Mouse (Mus musculus): ENCODE data around the gene Utrn.

Utrn gene

DNA sequence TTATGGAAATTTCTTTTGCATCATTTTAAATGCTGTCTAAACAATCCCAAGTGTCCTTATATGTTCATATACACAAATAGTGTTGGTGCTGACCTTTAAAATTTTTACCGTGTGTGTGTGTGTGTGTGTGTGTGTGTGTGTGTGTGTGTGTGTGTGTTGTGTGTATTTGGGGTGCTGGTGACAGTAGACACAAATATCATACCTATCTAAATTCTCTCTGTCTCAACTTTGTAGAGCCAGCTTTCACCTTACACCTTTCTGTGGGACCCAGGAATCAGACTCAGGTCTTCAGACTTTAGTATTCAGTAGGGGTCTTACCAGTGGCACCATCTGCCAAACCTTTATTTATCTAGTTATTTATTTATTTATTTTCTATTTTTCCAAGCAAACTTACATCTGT lies 681 bp upstream of the Utrn start:
- no peak for DNase-seq (ENCODE audit: low read depth, low spot score)

DNA sequence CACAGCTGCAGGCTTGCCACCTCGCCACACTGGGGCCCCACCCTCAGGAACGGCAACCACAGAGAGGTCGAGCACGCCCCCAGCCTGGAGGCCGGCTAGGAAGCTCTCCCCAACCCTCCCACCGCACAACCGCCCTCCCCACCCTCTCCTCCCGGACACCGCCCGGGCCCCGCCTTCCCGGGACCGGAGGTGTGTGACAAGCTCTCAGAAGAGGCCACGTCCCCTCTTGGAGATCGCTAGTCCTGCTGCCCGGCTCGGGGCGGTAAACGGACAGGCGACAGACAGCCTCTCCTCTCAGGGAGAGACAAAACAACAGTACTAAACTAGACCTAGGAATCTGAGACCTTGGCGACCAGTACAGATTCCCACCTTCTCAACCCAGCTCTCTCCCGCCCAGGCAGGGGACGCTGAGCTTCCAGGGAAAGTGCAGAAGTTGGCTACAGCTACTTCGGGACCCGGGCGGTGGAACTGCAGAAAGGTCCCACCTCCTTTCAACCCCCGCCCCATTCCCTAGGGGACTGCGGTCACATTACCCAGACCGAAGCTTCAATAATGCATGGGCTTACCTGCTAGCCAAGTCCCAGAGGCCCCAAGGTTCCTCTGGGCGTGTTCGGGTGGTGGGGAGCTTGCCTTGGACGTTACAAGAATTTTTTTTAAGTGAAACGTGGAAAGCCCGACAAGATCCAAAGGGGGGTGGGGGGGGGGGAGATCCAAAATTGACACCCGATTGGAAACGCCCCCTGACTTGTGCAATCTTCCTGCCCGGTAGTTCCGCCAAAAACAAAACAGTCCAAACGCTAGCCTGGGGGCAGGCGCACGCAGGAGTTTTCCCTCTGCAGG lies 756 bp downstream of the Utrn start:
- no peak for DNase-seq (ENCODE audit: low read depth, low spot score)

DNA sequence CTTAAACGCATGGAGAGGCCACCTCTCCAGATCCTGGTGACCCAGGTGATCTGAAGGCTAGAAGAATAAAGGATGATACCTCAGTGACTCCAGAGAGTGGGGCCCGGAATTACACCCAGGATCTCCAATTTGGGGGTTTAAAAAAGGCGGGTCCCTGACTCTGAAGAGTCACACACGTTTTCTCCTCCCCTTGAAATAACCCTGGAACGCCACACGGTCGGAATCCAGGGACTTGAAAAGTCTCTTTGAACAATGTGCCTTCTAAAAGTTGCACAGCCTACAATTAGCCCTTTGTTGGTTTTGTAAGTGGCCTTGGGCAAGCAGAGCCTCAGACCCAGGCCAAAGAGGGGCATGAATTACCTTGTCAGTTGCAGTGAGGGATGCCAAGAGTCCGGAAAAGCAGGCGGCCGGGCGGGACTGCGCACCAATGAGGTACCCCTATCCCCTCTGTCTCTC lies 1.4 kb downstream of the Utrn start:
- no peak for DNase-seq (ENCODE audit: low read depth, low spot score)

DNA sequence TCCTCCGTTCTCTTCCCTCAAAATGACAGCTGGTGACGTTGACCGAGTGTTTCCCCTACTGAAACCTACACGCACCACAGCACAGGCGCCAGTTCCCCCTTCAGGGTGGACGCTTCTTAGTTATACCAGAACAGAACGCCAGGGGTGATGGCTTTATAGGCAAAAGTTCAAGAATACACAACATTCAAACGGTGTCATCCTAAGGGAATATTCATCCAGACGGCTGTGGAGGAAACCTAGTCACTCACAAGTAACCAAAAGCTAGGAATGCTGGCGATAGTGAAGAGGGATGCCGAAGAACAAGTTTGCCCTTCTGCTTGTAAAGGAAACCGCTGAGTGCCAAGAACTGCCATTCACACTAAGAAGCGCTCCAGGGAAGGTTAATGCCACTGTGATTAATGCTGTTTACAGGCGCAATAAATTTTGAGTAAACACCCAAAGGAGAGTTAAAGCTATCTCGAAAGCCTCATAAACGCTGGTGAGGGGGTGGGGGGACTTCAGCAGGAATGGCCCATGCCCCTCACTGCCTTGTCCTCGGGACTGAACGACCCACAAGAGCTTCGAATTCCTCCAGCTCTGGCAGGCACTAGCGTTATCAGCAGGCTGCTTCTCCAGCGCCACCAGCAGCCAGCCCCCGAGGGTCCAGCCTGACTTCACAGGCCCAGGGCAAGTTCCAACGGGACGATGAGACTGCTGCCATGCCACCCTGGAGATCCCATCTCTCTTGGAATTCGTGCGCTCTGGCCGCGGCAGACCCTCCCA lies 2.0 kb downstream of the Utrn start:
- no peak for DNase-seq (ENCODE audit: low read depth, low spot score)

DNA sequence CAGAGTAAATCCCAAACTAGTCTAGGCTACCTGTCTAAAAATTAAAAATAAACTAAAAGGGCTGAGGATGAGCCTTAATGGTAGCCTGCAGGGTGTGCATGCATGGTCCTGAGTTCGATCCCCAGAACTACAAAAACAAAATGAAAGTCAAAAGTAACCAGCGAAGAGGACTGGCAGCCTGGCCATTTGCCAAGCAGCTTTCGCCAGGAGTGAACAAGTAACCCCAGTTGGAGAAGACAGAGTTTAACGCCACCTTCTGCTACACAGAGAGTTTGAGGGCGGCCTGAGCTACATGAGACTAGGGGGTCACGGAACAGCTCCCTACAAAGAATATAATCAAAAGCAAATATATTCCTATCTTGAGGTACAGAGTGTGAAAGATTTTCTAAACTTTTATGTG lies 4.0 kb downstream of the Utrn start:
- DNase-seq (ENCODE audit: low read depth, low spot score) = no peak

DNA sequence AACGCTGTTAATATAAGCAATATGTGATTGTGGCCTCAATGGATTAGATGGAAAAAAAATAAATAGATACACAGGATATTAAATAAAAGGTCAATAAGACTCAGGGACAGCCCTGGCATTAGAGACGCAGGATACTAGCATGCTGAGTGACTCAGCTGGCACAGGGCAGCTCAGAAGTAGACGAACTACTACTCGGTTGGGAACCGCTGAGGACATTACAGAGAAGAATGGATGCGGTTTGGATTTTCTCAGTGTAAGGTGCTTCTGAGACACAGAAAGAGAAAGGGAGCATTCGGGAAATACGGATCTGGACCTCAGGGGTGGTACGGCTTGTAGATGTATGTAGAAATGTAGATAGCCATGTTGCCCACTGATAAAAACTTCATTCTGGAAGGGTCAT lies 5.6 kb downstream of the Utrn start:
- DNase-seq (ENCODE audit: low read depth, low spot score) = no peak

DNA sequence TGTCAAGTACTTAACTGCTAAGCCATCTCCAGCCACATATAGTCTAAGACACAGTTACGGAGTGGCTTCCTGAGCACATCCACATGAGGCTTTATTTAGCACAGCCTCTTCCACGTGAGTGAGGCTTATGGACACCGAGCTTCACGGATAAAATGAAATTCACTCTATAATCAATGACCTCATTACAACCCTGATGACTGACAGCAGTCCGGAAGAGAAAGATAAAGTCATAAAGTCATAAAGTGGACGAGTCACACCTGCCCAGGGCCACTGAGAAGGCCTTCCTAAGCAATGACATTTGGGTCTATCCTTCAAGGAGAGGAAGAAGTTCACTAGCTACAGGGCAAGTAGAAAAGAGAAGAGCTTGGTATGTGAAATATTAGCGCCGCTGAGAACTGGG lies 7.1 kb downstream of the Utrn start:
- no peak for DNase-seq (ENCODE audit: low read depth, low spot score)

DNA sequence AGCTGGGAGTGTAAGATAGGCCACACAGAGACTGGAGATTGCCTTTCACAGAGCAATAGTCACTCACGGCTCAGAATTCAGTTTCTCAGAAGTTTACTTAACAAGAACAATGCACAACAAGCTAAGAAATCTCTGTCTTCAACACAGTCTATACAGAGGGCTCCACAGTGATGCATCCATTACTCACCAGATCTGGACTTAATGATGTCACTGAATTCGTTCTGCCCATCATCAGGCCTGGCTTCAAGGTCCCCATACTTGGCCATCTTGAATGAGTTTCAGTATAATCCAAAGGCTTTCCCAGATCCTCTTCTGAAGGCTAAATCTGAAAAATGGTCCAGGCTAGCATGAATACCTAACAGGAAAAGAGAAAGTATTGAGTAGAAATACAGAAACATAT lies 7.8 kb downstream of the Utrn start:
- no peak for DNase-seq (ENCODE audit: low read depth, low spot score)

DNA sequence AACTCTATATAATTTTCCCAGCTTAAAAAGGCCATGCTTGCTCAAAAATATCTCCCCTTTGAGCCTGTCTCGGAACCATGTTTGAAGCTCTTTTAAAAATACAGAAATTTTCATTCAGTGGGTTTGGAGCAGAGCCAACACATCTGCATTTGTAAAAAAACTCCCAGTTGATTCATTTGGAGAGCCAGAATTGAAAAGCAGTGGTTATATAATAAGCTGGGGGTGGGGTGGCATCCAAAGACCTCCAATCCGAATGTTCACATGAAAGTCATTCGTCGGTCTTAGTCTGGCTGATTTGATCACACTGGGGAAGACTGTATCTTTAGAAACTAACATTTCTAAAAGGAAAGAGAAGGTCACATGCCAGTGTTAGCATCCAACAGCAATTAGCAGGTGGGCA lies 8.4 kb downstream of the Utrn start:
- no peak for DNase-seq (ENCODE audit: low read depth, low spot score)

DNA sequence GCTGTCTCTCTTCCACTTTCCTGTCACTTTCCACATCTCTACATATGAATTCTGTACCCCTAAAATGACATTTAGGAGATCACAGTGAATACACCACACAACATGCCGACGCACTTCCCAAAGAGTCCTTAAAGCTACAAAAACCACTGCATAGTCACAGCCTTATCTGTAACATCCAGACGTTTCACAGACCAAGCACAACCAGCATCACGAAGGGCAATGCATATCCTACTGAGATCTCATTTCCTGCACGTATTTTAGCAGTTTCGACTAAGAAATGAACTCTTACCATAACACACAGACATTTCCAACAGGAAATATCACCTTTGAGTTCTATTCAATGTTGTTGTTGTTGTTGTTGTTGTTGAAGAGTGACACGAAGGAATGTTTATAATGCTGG lies 8.8 kb downstream of the Utrn start:
- no peak for DNase-seq (ENCODE audit: low read depth, low spot score)

DNA sequence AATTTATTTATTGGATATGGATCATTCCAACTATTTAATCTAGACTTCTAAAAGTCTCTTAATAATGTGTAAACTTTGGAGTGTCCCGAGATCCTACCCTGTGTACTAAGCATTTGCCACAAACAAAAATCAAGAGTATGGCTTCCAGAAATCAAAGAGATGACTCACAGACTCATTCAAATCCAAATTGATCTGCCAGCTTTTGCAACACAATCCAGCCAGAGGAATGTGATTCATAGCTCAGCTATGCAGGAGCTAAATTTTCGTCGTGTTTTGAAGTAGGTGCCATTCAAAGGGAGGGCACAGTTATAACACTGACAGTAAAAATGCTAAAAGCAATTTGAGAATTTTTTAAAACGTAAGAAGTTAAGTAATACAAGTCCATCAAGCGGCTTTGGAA lies 11.1 kb downstream of the Utrn start:
- no peak for DNase-seq (ENCODE audit: low read depth, low spot score)

DNA sequence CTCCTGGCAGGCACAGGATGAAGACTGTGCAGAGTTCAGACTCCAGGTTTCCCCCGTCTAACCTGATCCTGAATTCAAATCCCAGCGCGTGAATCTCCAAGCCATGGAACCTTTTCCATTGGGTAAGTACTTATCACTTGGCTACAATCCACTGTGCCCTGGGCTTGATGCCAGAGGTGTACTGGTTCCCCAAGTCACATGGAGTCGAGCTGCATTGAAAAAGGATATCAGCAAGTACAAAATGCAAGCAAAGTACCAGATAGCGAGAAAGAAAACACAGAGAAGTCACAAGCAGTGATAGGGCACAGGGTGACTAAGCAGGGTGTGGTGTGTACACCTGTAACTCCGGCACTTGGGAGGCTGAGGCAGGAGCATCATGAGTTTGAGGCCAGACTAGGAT lies 14.9 kb downstream of the Utrn start:
- no peak for DNase-seq (ENCODE audit: low read depth, low spot score)

DNA sequence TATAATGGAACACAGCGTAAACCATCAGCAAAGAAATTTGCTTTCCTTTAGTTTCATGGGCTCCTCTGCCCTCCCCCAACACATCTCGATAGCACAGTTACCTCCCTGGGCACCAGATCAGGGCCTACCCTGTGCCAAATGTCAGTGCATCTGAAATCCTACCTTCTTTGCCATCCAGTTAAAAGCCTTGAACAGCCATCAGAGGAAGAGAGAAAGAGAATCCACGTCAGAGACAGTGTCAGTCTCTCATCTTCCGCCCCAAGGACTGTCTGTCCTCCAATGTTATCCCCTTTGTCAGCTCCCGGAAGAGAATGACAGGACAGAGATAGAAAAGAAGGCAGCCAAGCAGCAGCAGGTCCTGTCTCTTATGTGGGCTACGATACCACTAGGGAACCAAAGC lies 15.4 kb downstream of the Utrn start:
- DNase-seq (ENCODE audit: low read depth, low spot score) = no peak

DNA sequence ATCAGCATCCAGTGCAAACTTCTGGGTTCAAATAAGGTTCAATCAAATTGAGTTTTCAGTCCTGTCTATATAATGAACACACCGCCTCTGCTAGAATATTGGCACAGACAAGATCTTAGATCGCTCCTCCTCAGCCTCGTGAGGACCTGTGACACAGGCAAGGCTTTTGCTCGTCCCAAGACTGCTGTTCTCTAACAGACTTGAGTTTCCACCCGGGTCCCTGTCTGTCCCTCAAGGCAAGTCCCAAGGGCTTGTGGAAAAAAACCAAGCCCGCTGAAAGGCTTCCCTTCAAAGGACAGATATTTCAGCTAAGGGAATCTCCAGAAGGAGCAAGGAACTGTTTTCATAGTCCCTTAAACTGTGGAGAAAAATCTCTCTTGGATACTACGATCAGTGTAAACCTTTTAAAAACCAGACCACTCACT lies 16.0 kb downstream of the Utrn start:
- no peak for DNase-seq (ENCODE audit: low read depth, low spot score)

DNA sequence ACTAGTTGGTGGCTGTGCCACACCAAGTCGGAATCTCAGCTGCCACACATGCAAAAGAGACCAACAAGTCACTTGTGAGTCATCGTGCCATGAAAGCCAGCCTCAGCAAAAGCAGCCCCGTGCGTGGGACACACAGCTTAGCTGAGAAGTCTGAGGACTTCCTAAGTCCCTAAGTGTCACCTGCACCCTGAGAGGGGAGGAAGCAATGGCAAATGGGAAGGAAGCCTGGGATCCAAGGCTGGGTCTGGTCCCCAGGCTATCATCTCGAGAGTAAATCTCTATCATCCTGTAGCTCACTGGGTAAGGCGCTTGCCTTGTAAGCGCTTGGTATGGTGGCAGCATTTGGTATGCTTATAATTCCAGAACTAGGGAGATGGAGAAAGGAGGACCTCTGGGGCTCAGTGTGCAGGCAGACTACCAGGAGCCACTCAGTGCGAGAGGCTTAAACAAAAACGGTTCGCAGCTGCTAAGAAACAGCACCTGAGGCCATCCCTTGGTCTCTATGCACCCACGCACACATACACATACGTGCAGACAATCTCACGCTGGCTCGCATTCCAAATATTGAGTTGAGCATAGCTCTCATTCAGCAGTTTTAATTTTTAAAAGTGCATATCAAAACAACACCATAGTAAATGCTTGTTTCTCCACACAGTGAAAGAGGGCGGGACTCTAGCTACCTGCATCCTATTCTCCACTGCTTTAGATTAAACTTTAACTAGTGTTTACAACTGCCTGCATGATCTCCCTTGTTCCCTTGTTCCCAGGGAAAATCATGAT lies 16.6 kb downstream of the Utrn start:
- no peak for DNase-seq (ENCODE audit: low read depth, low spot score)

DNA sequence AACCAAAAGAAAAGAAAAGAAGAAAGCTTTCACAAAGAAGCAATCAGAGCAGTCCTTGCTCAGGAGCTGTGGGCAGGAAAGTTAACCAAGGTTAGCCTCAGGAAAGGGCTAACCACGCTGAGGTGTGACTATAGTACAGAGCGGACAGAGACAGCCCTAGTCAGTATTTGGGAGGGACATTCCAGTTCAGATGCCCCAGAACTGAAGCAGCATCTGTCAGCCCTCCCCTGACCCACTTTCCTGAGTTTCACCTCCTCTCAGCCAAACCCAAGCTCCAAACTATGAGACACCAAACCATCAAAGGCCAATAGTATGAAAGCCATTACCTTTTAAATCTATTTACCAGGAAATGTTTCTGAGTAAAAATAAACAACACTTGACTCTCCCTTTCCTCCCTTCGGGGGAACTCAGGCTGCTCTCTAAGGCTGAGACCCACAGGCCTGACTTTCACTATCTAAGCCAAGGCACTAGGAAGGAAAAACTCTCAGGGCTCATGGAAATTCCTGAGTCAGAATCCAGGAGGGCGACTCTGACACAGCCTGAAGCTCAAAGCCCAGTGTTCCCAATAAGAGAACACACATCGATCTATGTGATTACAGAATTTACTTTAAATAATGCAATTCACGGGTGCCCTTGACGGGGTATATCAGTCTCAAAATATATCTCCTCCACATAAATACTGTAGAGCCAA lies 18.2 kb downstream of the Utrn start:
- DNase-seq (ENCODE audit: low read depth, low spot score) = no peak

DNA sequence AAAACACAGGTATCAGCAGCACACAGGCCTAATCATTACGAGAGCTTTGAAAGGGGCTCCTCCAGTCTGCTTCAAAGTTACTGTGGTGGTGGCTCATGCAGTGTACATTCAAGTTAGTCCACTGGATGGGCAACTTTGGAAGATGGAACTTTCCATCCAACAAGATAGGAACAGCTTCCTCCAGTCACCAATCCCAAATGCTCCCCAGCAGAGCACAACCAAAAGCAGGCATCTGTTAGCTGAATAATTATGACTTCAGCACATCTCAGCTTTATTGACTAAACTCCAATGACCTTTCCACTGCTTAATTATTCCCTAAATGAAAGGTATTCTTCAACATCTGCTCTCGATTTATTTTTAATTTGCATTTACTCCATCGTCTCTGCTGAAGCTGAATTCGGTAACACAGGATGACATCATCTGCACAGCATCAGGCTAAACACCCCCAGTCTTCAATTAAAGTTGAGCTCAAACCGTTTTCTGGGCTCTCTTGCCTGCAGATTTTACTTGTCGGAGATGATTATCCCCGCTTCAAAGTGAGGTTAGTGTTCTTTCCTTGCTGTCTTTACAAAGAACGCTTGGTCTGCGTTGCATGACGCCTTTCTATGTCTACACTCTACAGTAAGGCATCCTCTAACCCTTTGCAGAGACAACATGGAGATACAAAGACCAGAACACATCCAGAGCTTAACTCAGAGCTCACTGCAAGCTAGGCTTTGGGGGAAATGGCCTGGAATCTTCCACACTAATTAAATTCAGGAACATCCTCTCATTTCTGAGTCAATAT lies 20.6 kb downstream of the Utrn start:
- DNase-seq (ENCODE audit: low read depth, low spot score) = no peak

DNA sequence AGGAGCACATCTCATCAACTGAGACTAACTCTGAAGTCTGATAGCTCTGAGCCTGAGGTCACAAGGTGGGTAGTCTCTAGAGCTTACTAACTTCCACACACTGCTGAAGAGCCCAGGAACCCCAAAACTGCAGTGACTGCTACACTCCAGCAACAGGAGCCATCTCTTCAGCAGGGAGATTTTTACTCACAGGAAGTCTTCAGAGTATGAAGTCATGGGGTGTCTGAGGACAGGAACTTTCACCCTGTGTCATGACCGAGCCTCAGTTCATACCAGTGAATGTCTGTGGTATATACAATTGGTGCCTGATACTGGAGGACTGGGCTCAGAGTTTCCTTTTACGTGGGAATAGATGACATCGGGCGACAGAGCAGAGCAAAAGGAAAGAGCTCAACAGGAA lies 26.6 kb downstream of the Utrn start:
- no peak for DNase-seq (ENCODE audit: low read depth, low spot score)

DNA sequence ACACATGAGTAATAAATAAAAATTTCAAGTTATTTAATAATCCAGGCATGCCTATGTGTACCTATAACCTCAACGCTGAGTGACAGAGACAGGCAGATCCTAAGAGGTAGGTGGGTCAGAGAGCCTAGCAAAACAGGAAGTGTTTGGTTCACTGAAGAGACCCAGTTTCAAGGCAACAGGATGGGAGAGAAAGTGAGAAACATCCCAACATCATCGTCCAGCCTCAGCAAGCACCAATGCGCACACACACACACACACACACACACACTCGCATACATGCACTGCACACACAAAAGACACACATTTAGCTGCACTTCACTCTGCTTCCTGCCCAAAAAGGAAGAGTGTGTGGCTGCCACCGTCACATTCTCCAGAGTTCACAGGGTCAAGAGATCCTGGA lies 27.7 kb downstream of the Utrn start:
- no peak for DNase-seq (ENCODE audit: low read depth, low spot score)

DNA sequence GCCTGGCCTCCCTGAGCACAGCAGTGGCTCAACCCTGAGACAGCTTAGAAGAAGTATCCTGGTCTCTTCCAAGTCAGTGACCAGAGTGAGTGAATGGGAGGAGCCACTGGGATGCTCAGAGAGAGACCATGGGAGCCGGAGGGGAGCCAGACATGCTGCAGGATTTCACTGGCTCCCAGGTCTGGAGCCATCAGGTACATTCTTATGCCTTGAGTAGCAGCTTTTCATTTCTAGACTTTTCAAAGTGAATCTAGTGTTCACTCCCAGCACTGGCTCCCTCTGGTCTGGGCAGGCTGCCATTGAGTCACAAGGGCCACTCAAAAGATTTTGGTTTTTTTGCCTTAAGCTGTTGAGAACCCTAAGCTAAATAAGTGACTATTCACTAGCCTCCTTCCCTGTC lies 31.5 kb downstream of the Utrn start:
- no peak for DNase-seq (ENCODE audit: low read depth, low spot score)
